Mouse (Mus musculus) regulatory T cell (primary cell): ENCODE results near the gene AU018091.
"Not testable (repeated sequence)": the region's sequence is repeated elsewhere in the genome, so short reads cannot be mapped to it uniquely, and the experiment has no call there.

Experiments
- in situ Hi-C: fragments of 300-600 bp; cut with MboI, MseI; formaldehyde crosslinking; loops from one replicate; pipeline ENCODE4 v1.15.1; 2025; ENCODE audit warnings: high pct_unique_total_duplicates

AU018091 gene

DNA sequence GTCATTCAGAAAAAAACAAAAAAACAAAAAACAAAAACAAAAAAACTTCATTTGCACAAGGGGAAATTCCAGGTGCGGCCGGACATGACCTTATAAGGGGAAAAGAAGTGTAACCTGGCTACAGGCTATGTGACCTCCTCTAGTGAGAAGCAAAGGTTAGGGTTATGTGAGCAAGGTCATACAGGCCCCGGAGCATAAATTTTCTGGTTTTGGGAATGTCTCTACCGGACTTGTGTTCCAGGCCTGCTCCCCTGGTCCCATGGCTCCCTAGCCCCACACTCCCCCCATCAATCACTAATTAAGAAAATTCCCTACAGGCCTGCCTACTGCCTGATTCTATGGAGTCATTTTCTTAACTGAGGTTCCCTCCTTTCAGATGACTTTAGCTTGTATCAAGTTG lies 2.7 kb downstream of the AU018091 start:
- in situ Hi-C loops, result no loop called here

DNA sequence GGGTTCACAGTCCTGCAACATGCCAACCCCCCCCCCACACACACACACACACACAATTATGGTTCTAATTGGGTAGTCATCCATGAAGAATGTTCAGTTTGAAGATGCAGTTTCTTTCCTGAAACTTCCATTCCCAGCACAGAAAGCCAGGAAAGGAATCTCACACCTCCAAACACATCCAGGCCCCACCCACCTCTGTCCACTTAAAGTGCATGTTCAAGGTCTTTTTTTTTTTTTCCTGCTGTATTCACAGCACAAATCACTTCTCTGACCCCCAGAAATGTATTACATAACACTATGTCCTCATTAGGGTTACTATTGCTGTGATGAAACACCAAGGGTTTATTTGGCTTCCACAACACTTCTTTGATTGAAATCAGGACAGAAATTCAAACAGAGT lies 4.0 kb downstream of the AU018091 start:
- in situ Hi-C loops, result no loop called here

- in situ Hi-C loops, result no loop called here
These were observed 4.6 kb downstream of the AU018091 start for GRCm38 (mm10) chr7:3164381-3164780.

GRCm38 (mm10) chr7:3150376-3150775 lies 18.6 kb downstream of the AU018091 start:
- in situ Hi-C loops, result no loop called here

DNA sequence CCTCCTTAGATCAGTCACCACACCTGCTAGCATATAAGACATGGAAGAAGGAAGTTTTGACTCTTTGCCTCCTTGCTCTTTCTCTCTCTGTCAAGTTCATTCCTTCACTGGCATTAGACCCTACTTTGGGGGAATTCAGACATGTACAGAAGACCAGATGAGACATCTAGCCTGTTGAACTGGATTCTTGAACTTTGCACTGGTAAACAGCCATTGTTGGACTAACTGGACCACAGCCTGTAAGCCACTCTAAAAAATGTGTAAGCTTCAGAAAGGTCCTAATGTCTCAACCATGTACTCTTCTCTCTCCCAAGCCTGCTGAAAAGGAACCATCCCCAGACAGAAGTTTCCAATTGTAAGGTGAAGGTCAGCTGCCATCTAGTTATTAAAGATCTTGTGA lies 22.9 kb downstream of the AU018091 start:
- in situ Hi-C loops, result no loop called here

DNA sequence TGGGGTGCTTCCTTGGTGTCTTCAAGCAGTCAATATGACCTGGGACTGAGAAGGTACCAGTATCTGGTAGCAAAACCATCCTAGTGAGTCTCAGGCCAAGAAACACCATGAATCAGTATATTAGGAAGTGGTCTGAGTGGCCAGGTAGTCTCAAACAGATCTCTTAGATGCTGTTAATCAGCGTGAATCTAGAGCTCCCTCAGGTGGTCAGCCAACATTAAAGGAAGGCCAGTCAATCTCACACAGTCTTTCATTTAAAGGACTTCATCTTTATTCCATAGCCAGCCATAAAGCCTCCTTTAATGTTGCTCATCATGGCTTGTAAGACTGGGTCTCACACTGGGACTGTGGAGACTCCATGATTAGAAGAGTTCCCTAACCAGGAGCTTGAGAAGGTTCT lies 25.7 kb downstream of the AU018091 start:
- in situ Hi-C loops, result no loop called here

- in situ Hi-C loops, result no loop called here
These were observed 33.4 kb downstream of the AU018091 start for GRCm38 (mm10) chr7:3135606-3136005.

DNA sequence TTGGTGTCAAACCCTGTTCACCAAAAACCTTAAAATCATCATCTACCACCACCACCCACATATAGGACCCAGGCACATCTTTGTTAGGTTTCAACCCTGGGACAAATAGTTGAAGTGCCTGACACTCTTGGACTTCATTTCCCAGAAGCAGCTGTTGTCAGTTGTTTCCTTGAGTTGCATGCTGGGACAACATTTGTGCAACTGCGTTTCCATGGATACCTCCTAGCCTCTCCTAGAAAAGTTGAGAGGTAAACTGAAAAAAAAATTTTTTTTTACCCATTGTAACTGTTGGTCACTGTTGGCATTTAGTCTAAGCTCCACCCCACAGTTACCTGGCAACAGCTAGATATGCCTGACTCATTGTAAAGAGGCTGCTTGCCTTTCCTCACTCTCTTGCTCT lies 34.3 kb downstream of the AU018091 start:
- in situ Hi-C loops, result no loop called here

DNA sequence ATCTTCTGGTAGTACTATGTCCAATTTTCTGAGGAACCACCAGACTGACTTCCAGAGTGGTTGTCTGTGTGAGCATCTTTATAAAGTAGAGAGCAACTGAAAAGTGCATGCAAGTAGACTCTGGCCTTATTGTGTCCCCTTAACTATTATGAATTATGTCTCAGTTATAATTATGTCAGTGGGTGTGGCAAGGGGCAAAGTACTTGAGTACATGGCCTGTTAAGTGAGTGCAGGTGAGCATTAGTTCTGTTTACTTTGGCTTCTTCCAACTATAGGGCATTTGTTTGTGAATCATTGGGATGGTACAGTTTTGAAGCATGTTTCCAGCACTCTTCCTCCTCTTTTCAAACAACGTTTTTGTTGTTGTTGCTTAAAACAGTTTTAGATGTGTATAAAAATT lies 38.7 kb downstream of the AU018091 start:
- in situ Hi-C loops, result no loop called here

- in situ Hi-C loops, result not testable (repeated sequence)
These were observed 40.4 kb downstream of the AU018091 start for GRCm38 (mm10) chr7:3128564-3128963.

DNA sequence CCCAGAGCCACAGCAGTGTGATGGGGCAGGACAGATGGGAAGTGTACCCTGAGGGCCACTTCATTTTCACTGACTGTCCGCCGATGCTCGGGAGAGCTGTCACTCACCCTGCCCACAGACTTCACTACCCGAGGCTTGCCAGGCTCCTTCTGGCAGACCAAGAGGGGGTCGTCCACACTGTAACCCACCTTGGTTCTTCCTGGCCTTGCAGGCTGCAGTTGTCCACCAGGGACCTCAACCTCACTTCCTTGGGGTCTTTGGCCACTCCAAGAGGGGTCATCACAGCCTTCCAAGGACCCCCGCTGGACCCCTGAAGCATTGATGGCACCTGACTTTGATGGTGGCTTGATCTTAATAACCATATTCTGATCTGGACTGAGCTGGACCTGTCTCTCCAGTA lies 57.8 kb downstream of the AU018091 start:
- in situ Hi-C loops, result not testable (repeated sequence)

DNA sequence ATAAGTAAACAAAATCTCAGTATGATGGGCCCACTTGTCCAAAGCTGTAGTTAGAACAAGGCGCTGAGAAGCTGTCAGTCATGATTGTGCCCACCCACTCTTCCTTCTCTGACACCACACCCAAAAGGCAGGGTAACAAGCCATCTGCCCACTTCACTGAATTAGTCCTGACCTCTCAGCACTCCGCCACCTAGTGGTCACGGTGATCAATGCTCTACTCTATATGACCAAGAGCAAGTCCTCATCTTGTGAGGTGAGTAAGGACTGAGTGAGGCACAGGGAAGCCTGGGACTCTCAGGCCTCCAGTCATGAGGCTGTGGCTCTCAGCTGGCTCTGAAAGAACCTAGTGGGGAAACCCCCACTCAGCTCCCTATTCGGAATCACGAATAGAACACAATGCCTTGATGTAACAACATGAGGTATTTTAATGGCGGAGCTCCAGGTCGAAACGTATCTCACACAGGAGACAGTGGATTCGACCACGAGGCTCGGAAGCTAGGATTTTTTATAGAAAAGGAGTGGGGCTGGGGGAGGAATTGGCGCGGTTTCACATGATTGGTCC lies 62.4 kb downstream of the AU018091 start:
- in situ Hi-C loops, result not testable (repeated sequence)
